Mouse (Mus musculus): ENCODE results near the gene Lypd6b.

The Lypd6b gene

GRCm38 (mm10) chr2:49881002-49881401, 93.5 kb downstream of the Lypd6b start:
- DNase-seq = no peak

- DNase-seq = no peak
Measured at GRCm38 (mm10) chr2:49882461-49882860, 95.0 kb downstream of the Lypd6b start.

- no peak for DNase-seq
Measured at GRCm38 (mm10) chr2:49883990-49884389, 96.5 kb downstream of the Lypd6b start.

DNA sequence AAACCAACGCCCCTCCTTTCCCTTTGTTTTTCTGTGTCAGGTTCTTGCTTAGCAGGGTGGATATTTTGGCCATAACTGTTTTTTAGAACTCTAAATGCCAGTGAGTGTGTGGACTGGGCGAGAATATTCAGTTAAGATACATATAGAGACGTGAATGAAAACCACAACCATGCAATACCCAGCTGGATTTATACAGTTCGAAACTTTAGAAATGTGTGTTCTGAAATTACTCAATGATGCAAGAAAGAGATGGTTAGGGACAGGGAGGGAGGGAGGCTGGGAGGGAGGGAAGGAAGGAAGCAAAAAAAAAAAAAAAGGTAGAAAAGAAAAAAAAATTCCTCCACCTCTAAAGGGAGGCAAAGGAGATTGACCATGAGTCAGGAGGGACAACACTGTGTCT, 98.7 kb downstream of the Lypd6b start:
- DNase-seq = no peak

- DNase-seq = no peak
Measured at GRCm38 (mm10) chr2:49888346-49888745, 100.9 kb downstream of the Lypd6b start.

GRCm38 (mm10) chr2:49890727-49891126, 103.2 kb downstream of the Lypd6b start:
- no peak for DNase-seq

DNA sequence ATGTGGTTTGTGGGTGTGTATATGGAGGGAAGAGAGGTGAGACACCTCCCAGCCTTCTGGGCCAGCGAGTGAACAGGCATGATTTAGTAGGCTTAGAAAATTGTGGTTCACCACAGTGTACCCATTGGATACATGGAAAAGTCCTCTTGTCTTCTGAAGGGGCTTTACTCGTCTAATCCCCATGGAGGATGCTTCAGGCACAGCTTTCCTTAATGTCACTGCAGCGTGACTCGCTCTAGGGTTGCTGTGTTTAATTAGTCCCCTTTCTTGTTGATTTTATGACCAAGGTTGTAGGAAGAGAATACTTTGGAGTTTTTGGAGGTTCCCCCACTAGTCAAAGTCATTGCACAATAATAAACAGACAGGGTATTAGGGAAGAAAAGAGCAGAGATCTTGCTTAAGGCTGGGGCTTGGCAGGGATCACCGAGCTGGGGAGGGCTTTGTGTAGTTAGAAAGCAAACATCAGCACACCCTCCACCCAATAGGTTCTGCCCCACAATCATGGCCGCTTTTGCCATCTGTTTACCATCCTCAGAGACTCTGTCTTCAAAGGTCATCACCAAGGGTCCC, 122.4 kb downstream of the Lypd6b start:
- DNase-seq = no peak

- no peak for DNase-seq
Measured at GRCm38 (mm10) chr2:49911296-49912034, 124.0 kb downstream of the Lypd6b start.

DNA sequence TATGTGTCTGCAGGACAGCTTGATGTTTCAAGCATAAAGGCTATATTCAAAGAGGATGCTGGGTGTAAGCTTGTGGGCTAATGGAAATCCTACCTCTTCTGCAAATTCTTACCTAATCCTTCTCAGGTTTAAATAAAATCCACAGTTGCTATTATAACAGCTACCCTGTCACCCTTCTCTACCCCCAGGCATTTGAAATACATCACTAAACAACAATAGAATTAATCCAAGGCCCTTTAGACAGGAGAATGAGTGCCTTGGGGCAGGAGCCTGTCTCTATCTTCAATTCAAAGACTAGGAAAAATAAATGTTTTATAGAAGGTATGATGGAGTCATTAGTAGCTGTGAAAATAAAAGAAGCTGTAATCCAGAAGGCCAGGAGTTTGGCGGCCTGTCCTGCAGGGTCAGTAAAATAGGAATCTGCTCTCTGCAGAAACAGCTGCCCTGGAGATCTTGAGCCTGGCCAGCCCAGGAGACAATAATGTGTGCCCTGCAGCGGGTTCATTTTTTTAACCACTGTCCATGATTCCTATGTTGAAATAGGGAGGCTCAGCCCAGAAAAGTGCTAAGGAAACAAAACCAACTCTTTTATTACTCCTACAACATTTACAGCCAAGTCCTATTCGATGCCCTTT, 124.9 kb downstream of the Lypd6b start:
- DNase-seq = no peak

- no peak for DNase-seq
Measured at GRCm38 (mm10) chr2:49917489-49917888, 130.0 kb downstream of the Lypd6b start.

DNA sequence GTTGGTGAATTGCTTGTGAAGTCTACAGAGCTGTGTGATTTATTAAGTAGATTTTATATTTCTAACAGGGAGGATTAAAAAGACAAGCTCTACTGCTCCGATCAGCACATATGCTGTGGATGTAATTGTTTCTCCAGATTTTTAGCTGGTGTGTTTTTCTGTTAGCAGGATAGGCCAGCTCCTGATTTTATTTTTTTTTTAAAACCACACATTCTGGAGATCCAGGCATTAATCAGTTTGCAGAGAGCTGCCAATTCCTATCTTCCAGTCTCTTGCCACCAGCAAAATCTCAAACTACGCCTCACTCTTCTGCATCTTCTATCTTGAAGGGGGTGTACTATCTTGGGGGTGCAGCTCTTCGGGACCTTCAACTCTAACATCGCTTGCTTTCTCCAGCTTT, 130.6 kb downstream of the Lypd6b start:
- no peak for DNase-seq

DNA sequence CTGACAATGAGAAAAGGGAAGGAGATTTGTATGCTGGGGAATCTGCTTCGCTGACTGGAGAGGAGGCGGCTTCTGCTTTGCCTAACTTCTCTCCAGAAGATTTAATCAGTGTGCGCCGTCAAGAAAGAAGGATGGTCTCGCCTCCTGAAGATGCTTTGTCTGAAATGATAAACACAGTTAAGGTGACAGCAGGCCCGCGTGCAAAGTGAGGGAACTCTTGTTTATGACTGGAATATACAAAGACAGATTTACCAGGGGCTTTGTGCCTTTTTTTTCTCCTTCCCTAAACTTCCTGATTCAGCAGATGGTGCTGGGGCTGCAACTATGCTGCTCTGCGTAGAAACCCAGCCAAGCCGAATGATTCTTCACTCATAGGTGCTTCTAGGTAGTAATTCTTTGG, 131.2 kb downstream of the Lypd6b start:
- no peak for DNase-seq

GRCm38 (mm10) chr2:49921948-49922347, 134.5 kb downstream of the Lypd6b start:
- no peak for DNase-seq

DNA sequence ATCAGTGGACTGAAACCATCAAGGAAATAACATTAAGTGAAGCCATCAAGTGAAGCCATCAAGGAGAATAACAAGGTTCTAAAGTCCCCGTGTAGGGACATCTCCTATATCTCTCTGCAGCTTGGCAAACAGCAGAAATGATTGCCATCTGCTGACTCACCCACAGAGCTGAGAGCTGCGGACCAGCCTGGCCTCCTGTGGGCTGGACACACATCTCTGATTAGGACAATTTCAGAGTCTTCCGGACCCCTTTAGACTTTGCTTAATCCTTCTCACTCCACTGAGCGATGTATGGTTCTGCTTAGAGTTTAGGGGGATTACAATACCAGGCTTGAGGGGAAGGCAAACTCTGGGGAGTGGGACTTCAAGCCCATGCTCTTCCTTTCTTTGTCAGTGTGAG, 135.3 kb downstream of the Lypd6b start:
- no peak for DNase-seq

- no peak for DNase-seq
Measured at GRCm38 (mm10) chr2:49926186-49926585, 138.7 kb downstream of the Lypd6b start.

- no peak for DNase-seq
Measured at GRCm38 (mm10) chr2:49927362-49927761, 139.9 kb downstream of the Lypd6b start.

- no peak for DNase-seq
Measured at GRCm38 (mm10) chr2:49929931-49930330, 142.4 kb downstream of the Lypd6b start.

DNA sequence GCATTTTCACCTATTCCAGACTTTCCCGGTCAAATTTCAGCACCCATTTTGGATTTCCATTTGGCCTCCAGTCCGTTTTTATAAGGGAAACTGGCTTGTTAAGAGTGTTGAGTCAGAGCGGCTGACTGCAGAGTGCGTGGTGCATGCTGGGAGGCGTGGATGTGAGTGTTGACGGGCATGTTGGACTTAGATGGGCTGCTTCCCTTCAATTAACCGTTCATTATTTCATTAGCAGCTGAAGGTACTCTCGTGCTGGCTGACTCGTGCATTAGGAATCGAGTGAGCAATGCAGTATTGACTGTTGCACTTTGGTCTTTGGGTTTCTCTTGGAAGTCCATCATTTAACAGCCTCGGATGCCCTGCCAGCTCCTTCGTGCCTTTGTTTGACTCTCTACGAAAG, 150.1 kb downstream of the Lypd6b start:
- DNase-seq = no peak

- no peak for DNase-seq
Measured at GRCm38 (mm10) chr2:49938246-49938645, 150.8 kb downstream of the Lypd6b start.

DNA sequence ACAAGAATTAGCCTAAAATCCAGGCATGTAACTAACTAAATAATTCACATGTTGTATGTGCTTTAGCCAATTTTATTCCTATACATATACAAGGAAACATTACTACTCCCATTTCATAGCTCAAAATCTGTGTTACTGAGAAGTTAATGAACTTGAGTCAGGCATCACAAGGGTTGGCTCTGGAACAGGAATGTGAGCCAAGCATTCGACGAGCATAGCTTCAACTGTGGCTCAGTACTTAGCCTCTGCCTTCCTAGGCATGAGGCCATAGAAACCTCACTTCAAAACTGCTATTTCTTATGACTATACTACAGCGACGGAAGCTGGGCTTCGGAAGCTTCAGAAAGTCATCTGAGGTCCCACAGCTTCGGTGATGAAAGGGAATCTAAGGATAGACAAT, 152.9 kb downstream of the Lypd6b start:
- no peak for DNase-seq

DNA sequence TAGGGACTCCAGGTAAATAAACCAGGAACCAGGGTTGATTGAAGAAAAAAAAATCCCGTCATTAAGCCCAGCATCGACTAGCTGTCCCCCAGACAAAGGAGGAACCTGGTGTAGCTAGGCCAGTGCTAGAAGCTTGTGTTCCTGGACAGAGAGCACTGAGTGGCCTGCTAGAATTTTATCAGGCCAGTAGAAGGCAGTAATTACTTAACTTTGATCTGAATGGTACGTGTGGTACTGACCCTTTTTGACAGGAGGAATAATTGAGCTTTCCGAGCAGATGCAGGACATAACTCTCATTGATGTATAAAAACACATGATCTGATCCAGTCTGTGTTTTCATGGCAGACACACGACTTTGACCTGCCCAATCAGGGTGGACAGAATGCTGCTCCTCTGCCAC, 154.6 kb downstream of the Lypd6b start:
- DNase-seq = no peak

- DNase-seq = no peak
Measured at GRCm38 (mm10) chr2:49951681-49952080, 164.2 kb downstream of the Lypd6b start.

DNA sequence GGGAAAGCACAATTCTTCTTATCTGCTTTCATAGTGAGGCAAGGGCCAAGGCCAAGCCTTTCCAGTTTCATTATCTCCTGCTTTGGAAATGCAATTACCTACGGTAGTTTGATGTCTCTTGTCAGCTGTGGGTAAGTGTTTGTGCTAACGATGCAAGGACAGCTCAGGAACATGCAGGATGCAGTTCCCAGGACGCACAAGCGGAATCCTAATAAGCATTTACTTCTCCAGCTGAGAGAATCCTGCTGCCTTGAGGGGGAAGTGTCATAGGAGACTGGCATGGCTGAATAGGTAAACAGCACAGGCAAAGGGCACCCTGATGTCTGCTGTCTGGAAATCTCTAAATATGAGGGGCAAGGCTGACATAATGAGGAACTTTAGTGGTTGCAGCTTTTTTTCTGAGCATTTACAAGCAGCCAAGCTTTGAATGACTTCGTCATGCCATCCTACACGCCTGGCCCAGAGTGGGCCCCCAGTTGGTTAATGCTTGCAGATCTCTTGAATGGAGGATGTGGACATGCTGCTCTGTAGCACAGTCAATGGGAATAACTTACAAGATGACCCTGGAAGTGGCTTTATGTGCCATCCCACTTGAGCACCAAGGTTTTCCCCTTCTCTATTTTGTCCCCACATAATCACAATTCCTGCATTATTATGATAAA, 165.3 kb downstream of the Lypd6b start:
- no peak for DNase-seq

DNA sequence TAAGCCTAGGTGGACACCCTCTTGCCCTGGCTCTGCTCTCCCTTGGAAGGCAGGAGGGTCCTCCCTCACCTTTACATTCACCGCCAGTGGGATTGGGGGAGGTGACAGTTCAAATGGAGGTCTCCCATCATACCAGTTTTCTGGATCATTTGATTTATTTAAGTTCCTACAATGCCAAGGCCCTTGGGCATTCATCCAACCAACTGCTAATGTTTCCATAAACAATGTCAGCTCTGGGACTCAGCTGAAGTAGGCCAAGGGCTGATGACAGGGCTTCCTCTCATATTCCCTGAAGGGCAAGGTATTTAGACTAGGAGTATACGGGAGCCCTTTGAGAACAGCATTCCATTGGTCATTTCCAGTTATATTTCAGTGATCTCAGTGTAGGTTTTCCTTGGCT, 170.0 kb downstream of the Lypd6b start:
- DNase-seq = no peak
